Mouse (Mus musculus) heart, adult 2 months (tissue): ENCODE results near the gene Ncaph.

ENCODE experiments used
- CTCF ChIP-seq: fragments of 200-600 bp; IDR thresholded peaks from 2 replicates; pipeline ENCODE4 v1.8.1; 2022; ENCODE audit warnings: antibody characterized with exemption, mild to moderate bottlenecking, moderate library complexity
- POLR2A ChIP-seq: fragments of 200-500 bp; IDR thresholded peaks from 2 replicates; pipeline ENCODE4 v1.6.1; 2011; ENCODE audit warnings: mild to moderate bottlenecking, low read depth, low read length, control low read depth; ENCODE audit not compliant: insufficient read depth

DNA sequence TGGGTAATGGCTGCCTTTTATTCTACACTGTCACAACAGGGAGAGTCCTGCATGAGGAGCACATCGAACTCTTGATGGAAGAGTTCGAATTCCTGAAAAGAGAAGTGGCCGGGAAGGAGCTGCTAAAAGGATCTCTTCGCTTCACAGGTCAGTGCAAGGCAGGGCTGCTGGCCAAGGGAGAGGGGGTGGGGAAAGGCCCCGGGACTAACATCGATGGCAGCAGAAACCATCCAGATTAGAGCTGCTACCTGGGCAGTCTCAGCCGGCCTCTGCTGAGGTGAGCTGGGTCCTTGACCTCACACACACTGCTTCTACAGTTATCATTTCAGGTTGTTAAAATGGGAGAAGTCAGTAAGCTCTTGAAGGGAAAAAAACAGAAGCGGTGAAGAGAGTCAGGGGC is 41.8 kb downstream of the Ncaph start:
- TF ChIP-seq CTCF (no peak), POLR2A (no peak)
